Mouse (Mus musculus): Measurements from ENCODE around the gene 9230112D13Rik. TPM values are rescaled to one million over a fixed set of nuclear protein-coding genes. Genes with fewer than 3 reads are reported as not detected.

9230112D13Rik gene
- polyA plus RNA-seq, 1 experiment from 2014 or later: not detected

DNA sequence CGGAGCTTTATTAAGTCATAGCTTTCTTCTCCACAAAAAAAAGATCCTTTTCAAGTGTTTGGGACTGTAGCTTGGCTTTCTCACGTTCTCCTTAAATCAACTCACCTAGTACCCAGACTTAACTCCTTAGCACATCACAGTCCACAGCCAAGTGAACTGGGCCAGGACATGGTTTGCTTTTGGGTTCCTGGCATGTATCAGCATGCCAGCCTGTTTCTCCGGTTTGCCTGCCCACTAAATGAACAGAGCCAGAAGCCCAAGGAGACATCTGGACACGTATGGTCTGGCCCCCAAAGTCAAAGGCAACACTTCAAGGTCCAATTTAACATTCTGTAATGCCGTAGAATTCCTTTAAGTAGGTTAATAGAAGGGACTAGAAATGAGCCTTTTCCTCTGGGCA, 18.2 kb downstream of the 9230112D13Rik start:
- Histone ChIP-seq H3K4me1 (peaks cover 41% of the 10 kb centered on the region), H3K36me3 (replicated peaks) (no peaks in the 10 kb centered on the region), H3K4me3 (no peak overlapping the region), H3K9me3 (no peaks in the 10 kb centered on the region), H3K27me3 (replicated peaks; ENCODE audit: low read depth, poor library complexity, severe bottlenecking) (peaks cover 4% of the 10 kb centered on the region; the same call in 1 of the 2 replicates), H3K27ac (replicated peaks) (no peak overlapping the region)
- WGBS: 84% methylated on average over 5 of the region's 5 CpGs
- no peak for DNase-seq (ENCODE audit: low spot score)

DNA sequence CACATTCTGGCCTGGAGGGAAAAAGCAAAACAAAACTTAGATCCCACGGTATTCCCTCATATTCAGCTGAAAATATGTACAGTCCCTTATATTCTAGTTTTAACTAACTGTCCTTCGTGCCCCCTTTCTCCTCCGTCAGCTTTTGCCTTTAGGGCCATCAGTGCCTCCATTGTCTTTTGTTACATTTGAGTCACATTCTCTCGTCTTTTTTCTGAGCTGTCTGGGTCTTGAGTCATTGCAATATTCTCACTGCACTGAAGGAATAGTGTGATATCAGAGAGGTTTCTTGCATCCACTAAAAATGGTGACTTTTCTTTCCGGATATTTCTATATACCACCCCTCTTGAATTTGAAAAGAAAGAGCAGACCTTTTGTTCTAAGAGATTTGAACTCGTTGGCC, 18.8 kb downstream of the 9230112D13Rik start:
- 40% methylated on average over 6 of the region's 6 CpGs for WGBS
- Histone ChIP-seq H3K4me3 (peak overlapping the region; percentile 90), H3K4me1 (peaks cover 44% of the 10 kb centered on the region), H3K36me3 (replicated peaks) (no peaks in the 10 kb centered on the region), H3K27me3 (replicated peaks; ENCODE audit: low read depth, poor library complexity, severe bottlenecking) (peaks cover 4% of the 10 kb centered on the region; the same call in 1 of the 2 replicates), H3K9me3 (no peaks in the 10 kb centered on the region), H3K27ac (replicated peaks) (peak overlapping the region; percentile 99)
- no peak for DNase-seq (ENCODE audit: low spot score)

DNA sequence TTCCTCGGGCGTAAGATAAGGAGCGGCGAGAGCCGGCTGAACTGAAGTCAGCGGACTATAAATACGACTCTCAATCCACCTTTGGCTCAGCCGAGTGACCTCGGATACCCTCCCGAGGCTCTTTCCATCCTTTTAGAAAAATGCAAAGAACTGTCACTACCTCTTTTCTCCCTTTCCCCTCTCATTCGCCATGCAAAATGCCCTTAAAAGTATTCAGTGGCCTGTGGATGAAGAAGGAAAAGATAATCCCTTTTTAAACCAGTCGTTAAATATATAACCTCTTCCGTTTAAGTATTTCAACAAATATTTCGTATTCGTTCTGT, 19.3 kb downstream of the 9230112D13Rik start, which contains the start of gene Bmpr1a:
Gene Bmpr1a, minus strand, starts transcription at position 17 of the 323 bp plus-strand sequence.
- no peak for DNase-seq (ENCODE audit: low spot score)
- Histone ChIP-seq H3K4me1 (peaks cover 44% of the 10 kb centered on the region), H3K4me3 (peak within 1 kb of the TSS; percentile 90), H3K27me3 (replicated peaks; ENCODE audit: low read depth, poor library complexity, severe bottlenecking) (peaks cover 4% of the 10 kb centered on the region; the same call in 1 of the 2 replicates), H3K36me3 (replicated peaks) (no peaks in the 10 kb centered on the region), H3K9me3 (no peaks in the 10 kb centered on the region), H3K27ac (replicated peaks) (peak within 1 kb of the TSS; percentile 99)
- 8% methylated on average over 15 of the region's 15 CpGs for WGBS

DNA sequence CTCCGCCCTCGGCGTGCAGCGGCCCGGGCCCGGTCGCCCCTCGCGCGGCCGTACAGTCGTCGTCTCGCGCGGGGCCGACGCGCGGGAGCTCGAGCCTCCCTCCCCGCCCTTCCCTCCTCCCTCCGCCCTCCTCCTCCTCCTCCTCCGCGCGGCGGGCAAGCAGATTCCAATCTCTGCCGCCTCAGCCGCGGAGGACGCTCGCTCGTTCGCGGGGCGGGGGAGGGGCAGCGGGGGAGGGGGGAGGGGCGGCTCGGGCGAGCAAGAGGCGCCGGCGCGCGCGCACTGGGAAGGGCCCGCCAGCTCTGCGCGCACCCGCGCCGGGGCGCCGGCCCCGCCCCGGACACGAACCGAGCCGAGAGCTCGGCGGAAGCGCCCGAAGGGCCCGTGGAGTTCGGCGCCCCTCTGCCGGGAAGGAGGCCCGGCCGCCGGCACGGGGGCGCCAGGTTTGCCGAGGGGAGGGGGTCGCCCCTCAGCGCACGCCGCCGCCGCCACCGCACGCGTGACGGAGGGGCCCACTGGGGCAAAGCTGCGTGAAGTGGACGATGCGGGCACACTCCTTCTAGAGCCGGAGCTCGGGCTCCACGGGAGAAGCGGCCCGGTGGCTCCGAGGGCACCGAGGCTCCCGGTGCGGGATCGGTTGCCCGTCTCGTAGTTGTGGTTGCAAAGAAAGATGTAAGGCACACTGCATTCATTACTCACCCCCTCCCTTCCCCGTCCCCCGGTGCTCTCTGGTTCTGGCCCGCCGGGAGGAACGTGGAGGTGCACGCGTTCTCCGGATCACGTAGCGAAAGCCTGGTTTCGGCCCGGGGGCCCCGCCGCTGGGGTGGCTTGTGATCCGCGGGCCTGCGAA, 19.9 kb downstream of the 9230112D13Rik start:
- peak; percentile 96 for DNase-seq (ENCODE audit: low spot score)
- Histone ChIP-seq H3K36me3 (replicated peaks) (no peaks in the 10 kb centered on the region), H3K4me3 (peak overlapping the region; percentile 90), H3K27ac (replicated peaks) (peak overlapping the region; percentile 99), H3K27me3 (replicated peaks; ENCODE audit: low read depth, poor library complexity, severe bottlenecking) (peaks cover 4% of the 10 kb centered on the region; the same call in 1 of the 2 replicates), H3K4me1 (peaks cover 44% of the 10 kb centered on the region), H3K9me3 (no peaks in the 10 kb centered on the region)
- under 1% methylated on average over 103 of the region's 115 CpGs for WGBS

DNA sequence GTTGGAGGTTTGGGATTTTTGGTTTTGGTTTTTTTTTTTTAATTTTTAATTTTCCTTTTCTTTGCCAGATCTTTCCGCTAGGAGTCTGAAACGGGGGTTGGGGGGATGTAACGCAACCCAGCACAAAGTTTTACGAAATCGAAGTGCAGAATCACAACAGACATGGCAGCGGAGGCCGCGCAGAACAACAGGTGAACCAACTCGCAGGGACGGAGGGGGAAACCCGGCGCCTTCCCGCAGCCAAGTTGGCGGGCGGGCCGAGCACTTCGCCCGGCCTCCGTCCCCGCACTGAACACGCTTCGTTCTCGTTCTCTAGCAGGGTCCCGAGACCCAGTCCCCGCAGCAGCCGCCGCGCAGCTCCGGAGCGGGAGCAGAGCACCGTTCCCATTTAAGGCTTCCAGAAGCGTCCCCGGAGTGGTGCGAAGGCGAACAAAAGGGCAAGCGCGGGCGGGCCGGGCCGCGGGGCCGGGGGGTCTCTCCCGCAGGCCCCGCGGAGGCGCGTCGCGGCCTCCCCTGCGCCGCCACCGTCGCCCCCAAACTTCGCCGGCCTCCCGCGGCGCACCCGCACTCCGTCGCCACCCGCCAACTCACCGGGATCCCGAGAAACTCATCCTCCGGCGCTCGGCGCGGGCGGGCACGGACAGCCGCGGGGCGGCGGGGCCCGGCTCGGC, 20.7 kb downstream of the 9230112D13Rik start:
- peaks cover 51% of the 10 kb centered on the region for H3K4me1 ChIP-seq
- peaks cover 4% of the 10 kb centered on the region; the same call in 1 of the 2 replicates for H3K27me3 ChIP-seq (replicated peaks; ENCODE audit: low read depth, poor library complexity, severe bottlenecking)
- H3K27ac ChIP-seq (replicated peaks): peak overlapping the region; percentile 99
- H3K36me3 ChIP-seq (replicated peaks): no peaks in the 10 kb centered on the region
- H3K9me3 ChIP-seq: no peaks in the 10 kb centered on the region
- peak overlapping the region; percentile 90 for H3K4me3 ChIP-seq
- under 1% methylated on average over 77 of the region's 77 CpGs for WGBS
- DNase-seq (ENCODE audit: low spot score): peak; percentile 74

DNA sequence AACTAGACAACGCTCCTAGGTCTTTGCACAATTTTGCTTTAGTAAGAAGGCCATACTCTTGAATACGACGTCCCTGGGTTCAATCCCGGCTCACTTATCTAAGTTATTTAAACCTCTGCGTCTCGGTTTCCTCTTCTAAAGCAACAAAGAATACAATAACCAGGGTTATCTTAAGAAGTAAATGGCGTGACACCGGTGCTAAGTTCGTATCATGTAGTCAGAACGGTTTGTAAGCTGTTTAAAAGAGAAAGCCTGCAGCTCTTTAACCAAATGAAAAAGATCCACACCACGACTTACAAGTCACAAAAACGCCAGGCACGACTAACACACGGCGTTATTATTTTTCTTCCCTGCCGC, 21.2 kb downstream of the 9230112D13Rik start:
- Histone ChIP-seq H3K27ac (replicated peaks) (peak overlapping the region; percentile 99), H3K4me3 (peak overlapping the region; percentile 90), H3K4me1 (peaks cover 56% of the 10 kb centered on the region), H3K36me3 (replicated peaks) (no peaks in the 10 kb centered on the region), H3K9me3 (no peaks in the 10 kb centered on the region), H3K27me3 (replicated peaks; ENCODE audit: low read depth, poor library complexity, severe bottlenecking) (peaks cover 4% of the 10 kb centered on the region; the same call in 1 of the 2 replicates)
- no peak for DNase-seq (ENCODE audit: low spot score)
- under 1% methylated on average over 16 of the region's 16 CpGs for WGBS

DNA sequence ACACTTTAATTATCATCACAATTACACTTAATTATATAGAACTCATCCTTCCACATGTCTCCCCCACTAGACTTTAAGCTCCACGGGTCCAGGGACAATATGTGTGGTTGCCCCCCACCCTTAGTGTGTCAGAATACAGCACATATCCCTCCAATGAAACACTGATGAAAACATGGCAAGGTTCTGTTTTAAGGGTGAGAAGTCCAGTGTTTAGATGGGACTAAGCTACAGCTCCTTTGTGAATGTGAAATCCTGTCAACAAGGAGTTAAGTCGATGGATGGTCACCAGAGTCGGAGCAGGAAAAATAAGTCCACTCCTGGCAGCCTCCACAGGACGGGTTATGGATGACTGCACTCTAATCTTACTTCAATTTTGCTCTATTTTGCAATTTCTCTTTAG, 22.3 kb downstream of the 9230112D13Rik start:
- H3K4me1 ChIP-seq: peaks cover 66% of the 10 kb centered on the region
- H3K27me3 ChIP-seq (replicated peaks; ENCODE audit: low read depth, poor library complexity, severe bottlenecking): peaks cover 4% of the 10 kb centered on the region; the same call in 1 of the 2 replicates
- no peak overlapping the region for H3K27ac ChIP-seq (replicated peaks)
- no peaks in the 10 kb centered on the region for H3K9me3 ChIP-seq
- peak overlapping the region; percentile 90 for H3K4me3 ChIP-seq
- H3K36me3 ChIP-seq (replicated peaks): no peaks in the 10 kb centered on the region
- 6% methylated on average over 4 of the region's 4 CpGs for WGBS
- no peak for DNase-seq (ENCODE audit: low spot score)

DNA sequence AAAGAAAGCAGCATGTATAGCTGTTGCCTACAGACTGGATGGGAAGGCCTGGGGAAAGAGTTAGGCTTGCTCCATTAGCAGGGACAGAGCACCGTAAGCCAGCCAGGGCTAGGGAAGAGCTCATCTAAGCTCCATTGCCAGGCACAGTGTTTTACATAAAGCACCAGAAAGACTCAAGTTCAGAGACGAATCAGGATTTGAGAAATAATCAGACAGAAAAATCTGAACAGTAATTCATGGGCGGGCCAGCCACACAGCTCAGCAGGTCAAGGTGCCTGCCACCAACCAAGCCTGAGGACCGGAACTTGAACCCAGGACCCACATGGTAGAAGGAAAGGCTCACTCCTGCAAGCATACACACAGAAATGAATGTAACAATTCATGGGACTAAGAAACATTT, 22.9 kb downstream of the 9230112D13Rik start:
- Histone ChIP-seq H3K36me3 (replicated peaks) (no peaks in the 10 kb centered on the region), H3K27ac (replicated peaks) (no peak overlapping the region), H3K27me3 (replicated peaks; ENCODE audit: low read depth, poor library complexity, severe bottlenecking) (peaks cover 4% of the 10 kb centered on the region; the same call in 1 of the 2 replicates), H3K4me3 (peak overlapping the region; percentile 90), H3K4me1 (peaks cover 66% of the 10 kb centered on the region), H3K9me3 (no peaks in the 10 kb centered on the region)
- no peak for DNase-seq (ENCODE audit: low spot score)
- 74% methylated on average over 4 of the region's 4 CpGs for WGBS

DNA sequence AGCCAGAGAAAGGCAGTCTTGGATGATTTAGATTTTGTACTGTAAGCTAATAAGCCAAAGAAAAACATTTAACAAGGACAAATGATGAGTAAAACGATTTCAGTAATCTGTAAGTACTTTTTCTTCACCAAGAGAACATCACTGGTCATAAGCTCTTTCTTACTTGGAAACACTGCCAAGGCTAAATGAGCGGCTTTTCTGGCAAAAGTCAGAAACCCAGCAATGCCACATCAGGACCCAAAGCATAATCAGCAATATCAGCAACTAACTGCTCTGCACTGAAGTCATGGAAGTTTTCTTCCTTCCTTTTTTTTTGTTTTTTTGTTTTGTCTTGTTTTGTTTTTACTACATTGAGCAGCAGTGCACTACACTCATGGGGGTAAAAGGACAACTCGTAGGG, 25.3 kb downstream of the 9230112D13Rik start:
- Histone ChIP-seq H3K36me3 (replicated peaks) (no peaks in the 10 kb centered on the region), H3K27ac (replicated peaks) (no peak overlapping the region), H3K4me1 (peaks cover 54% of the 10 kb centered on the region), H3K27me3 (replicated peaks; ENCODE audit: low read depth, poor library complexity, severe bottlenecking) (no peaks in the 10 kb centered on the region), H3K4me3 (no peak overlapping the region), H3K9me3 (no peaks in the 10 kb centered on the region)
- WGBS: 78% methylated on average over 3 of the region's 3 CpGs
- no peak for DNase-seq (ENCODE audit: low spot score)

DNA sequence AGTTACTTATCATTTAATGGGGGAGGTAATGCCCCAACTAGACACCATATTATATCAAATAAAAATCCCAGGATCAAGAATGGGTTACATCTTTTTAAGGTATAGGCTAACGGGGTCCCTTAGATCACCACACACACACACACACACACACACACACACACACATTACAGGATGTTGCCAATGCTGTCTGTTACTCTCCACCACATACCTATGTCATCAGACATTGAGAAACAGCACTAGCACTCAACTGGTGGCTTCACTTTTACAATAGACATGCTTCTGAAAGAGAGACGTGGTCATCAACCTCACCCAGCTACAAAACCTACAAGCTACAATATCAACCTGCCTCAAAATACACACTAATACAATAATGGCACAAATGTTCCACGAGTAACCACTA, 28.9 kb downstream of the 9230112D13Rik start:
- Histone ChIP-seq H3K36me3 (replicated peaks) (0 out of 2 replicates have a peak, but pooled peaks cover 2% of the 10 kb centered on the region), H3K4me1 (peaks cover 45% of the 10 kb centered on the region), H3K4me3 (no peak overlapping the region), H3K27me3 (replicated peaks; ENCODE audit: low read depth, poor library complexity, severe bottlenecking) (no peaks in the 10 kb centered on the region), H3K27ac (replicated peaks) (no peak overlapping the region), H3K9me3 (no peaks in the 10 kb centered on the region)
- no peak for DNase-seq (ENCODE audit: low spot score)
- WGBS: 85% methylated on average over 3 of the region's 3 CpGs

DNA sequence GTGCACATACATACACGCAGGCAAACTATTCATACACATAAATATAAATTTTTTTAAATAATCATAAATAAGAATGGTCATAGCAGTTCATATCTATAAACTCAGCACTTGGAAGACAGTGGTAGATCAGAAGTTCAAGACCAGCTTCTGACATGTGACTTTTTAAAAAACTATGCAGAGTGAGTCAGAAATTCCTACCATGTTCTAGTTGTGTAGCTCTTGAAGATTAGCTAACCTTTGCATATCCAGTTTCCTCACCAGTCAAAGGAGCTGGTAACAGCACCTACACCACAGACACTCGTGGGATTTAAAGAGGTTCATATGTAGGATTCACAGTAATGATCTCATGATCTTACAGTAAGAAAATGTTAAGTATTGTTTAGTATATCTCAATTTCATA, 29.9 kb downstream of the 9230112D13Rik start:
- WGBS: 89% methylated on average over 2 of the region's 2 CpGs
- Histone ChIP-seq H3K4me1 (peaks cover 35% of the 10 kb centered on the region), H3K36me3 (replicated peaks) (0 out of 2 replicates have a peak, but pooled peaks cover 2% of the 10 kb centered on the region), H3K9me3 (no peaks in the 10 kb centered on the region), H3K27ac (replicated peaks) (no peak overlapping the region), H3K4me3 (no peak overlapping the region), H3K27me3 (replicated peaks; ENCODE audit: low read depth, poor library complexity, severe bottlenecking) (no peaks in the 10 kb centered on the region)
- DNase-seq (ENCODE audit: low spot score): no peak

DNA sequence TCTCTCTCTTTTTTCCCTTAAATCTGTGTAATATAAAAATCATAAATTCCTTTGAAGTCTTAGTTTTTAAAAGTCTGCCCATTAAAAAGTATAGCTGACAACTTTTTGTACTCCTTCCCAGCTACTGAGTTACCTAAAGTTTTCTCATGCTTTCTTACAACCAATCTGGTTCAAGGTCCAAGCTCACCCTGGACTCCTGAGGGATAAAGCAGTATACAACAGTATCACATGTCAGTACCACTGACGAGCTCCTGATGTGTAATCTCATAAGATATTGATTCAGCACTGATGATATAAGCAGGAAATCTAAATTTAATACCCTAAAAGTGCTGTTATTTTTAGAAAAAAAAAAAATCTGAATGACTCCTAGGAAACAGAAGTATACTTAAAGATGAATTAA, 31.6 kb downstream of the 9230112D13Rik start:
- H3K4me3 ChIP-seq: no peak overlapping the region
- 0 out of 2 replicates have a peak, but pooled peaks cover 2% of the 10 kb centered on the region for H3K36me3 ChIP-seq (replicated peaks)
- WGBS: 50% methylated on average over 1 of the region's 1 CpGs
- no peaks in the 10 kb centered on the region for H3K9me3 ChIP-seq
- no peaks in the 10 kb centered on the region for H3K27me3 ChIP-seq (replicated peaks; ENCODE audit: low read depth, poor library complexity, severe bottlenecking)
- DNase-seq (ENCODE audit: low spot score): no peak
- no peak overlapping the region for H3K27ac ChIP-seq (replicated peaks)
- peaks cover 18% of the 10 kb centered on the region for H3K4me1 ChIP-seq

All from embryonic facial prominence, embryonic 10.5 days (tissue).